Mouse (Mus musculus): ENCODE data around the gene Wfdc18.

Wfdc18 gene

GRCm38 (mm10) chr11:83708715-83709114 is at the start of gene Wfdc18:
TSS of gene Wfdc18 (plus strand) at chr11:83709015.
- no peak for DNase-seq (ENCODE audit: low spot score)

GRCm38 (mm10) chr11:83662204-83662603 is 46.6 kb upstream of the Wfdc18 start, which contains the start of gene Ccl4:
TSS of gene Ccl4 (plus strand) at chr11:83662584.
- peak; percentile 65 for DNase-seq (ENCODE audit: low spot score)

- no peak for DNase-seq (ENCODE audit: low spot score)
Measured at GRCm38 (mm10) chr11:83663532-83663931, 45.3 kb upstream of the Wfdc18 start.

- DNase-seq (ENCODE audit: low spot score) = no peak
Measured at GRCm38 (mm10) chr11:83671743-83672142, 37.1 kb upstream of the Wfdc18 start.

- DNase-seq (ENCODE audit: low spot score) = no peak
Measured at GRCm38 (mm10) chr11:83675665-83676064, 33.1 kb upstream of the Wfdc18 start.

GRCm38 (mm10) chr11:83689918-83690317 is 18.9 kb upstream of the Wfdc18 start:
- no peak for DNase-seq (ENCODE audit: low spot score)

- DNase-seq (ENCODE audit: low spot score) = no peak
Measured at GRCm38 (mm10) chr11:83692008-83692407, 16.8 kb upstream of the Wfdc18 start.

- no peak for DNase-seq (ENCODE audit: low spot score)
Measured at GRCm38 (mm10) chr11:83703705-83704104, 5.1 kb upstream of the Wfdc18 start, which contains the start of gene Wfdc17. TSS of gene Wfdc17 (plus strand) at chr11:83703991.

GRCm38 (mm10) chr11:83709683-83710082 is 868 bp downstream of the Wfdc18 start:
- DNase-seq (ENCODE audit: low spot score) = no peak

GRCm38 (mm10) chr11:83712671-83713070 is 3.9 kb downstream of the Wfdc18 start:
- no peak for DNase-seq (ENCODE audit: low spot score)

- DNase-seq (ENCODE audit: low spot score) = no peak
Measured at GRCm38 (mm10) chr11:83713925-83714324, 5.1 kb downstream of the Wfdc18 start.

- no peak for DNase-seq (ENCODE audit: low spot score)
Measured at GRCm38 (mm10) chr11:83717042-83717665, 8.3 kb downstream of the Wfdc18 start.

GRCm38 (mm10) chr11:83720766-83721165 is 12.0 kb downstream of the Wfdc18 start:
- no peak for DNase-seq (ENCODE audit: low spot score)

GRCm38 (mm10) chr11:83728757-83729432 is 20.1 kb downstream of the Wfdc18 start:
- DNase-seq (ENCODE audit: low spot score) = no peak

GRCm38 (mm10) chr11:83731116-83731515 is 22.3 kb downstream of the Wfdc18 start:
- DNase-seq (ENCODE audit: low spot score) = no peak

- DNase-seq (ENCODE audit: low spot score) = no peak
Measured at GRCm38 (mm10) chr11:83733071-83733640, 24.3 kb downstream of the Wfdc18 start.

- no peak for DNase-seq (ENCODE audit: low spot score)
Measured at GRCm38 (mm10) chr11:83734215-83734614, 25.4 kb downstream of the Wfdc18 start.

- no peak for DNase-seq (ENCODE audit: low spot score)
Measured at GRCm38 (mm10) chr11:83735881-83736280, 27.1 kb downstream of the Wfdc18 start.

GRCm38 (mm10) chr11:83737109-83737558 is 28.3 kb downstream of the Wfdc18 start:
- DNase-seq (ENCODE audit: low spot score) = no peak

- peak; percentile 53 for DNase-seq (ENCODE audit: low spot score)
Measured at GRCm38 (mm10) chr11:83739241-83739640, 30.4 kb downstream of the Wfdc18 start.

GRCm38 (mm10) chr11:83740443-83740991 is 31.7 kb downstream of the Wfdc18 start:
- no peak for DNase-seq (ENCODE audit: low spot score)

- DNase-seq (ENCODE audit: low spot score) = no peak
Measured at GRCm38 (mm10) chr11:83741841-83742240, 33.0 kb downstream of the Wfdc18 start.
